Mouse (Mus musculus) left cerebral cortex, postnatal 14 days (tissue): ENCODE measurements around the gene 3110009E18Rik. TPM values are rescaled to one million over a fixed set of nuclear protein-coding genes. Genes with fewer than 3 reads are reported as not detected.
A peak's percentile ranks its signal among the peaks of the same experiment; 100 is the strongest.

ENCODE experiments used
- DNase-seq, 2 experiments: peaks; one replicate each; pipeline ENCODE4 v3.0.0; 2021 to 2022; ENCODE audit warnings: low spot score in 2 of 2, mixed read lengths in 1 of 2
- intact Hi-C: fragments of 180-260 bp; cut with DNase I; formaldehyde crosslinking; loops from one replicate; pipeline ENCODE4 v1.15.1; 2025
- long read RNA-seq, 2 experiments: library from polyadenylated mRNA; stranded (forward); transcript quantifications; one replicate each; pipeline ENCODE4 v2.0.0; 2021
- total RNA-seq, 2 experiments: library from RNA; stranded (reverse); gene quantifications; 2 replicates each; pipeline ENCODE4 v1.2.3; 2021

Gene 3110009E18Rik
- 1 to 10 TPM; 4.8 to 8.8 TPM for total RNA-seq
- long read RNA-seq, experiment 1, partial matches to known transcripts, result 0 of 5 reads
- long read RNA-seq, experiment 1, other reads (novel, unspliced or antisense), result 2 of 5 reads
- long read RNA-seq, experiment 2, result 0 reads

GRCm38 (mm10) chr1:120120969-120121811 lies at the start of gene 3110009E18Rik, which contains the start of gene Dbi:
3110009E18Rik (plus strand) TSS chr1:120121187.
Dbi (minus strand) TSS chr1:120121078.
- intact Hi-C loops, result no loop called here

GRCm38 (mm10) chr1:120072900-120073299 lies 48.1 kb upstream of the 3110009E18Rik start:
- peak in 1 of 2 experiments; percentile 24 for DNase-seq
- intact Hi-C loops, result no loop called here

More at GRCm38 (mm10) chr1:120120969-120121811, at the start of gene 3110009E18Rik, which contains the start of gene Dbi:
- DNase-seq, result peak; percentile 98

GRCm38 (mm10) chr1:120073519-120074306 lies 47.3 kb upstream of the 3110009E18Rik start, which contains the start of gene Tmem37:
Tmem37 (minus strand) TSS chr1:120074074.
- DNase-seq, result peak; percentile 25 to 58

GRCm38 (mm10) chr1:120074307-120074702 lies 46.7 kb upstream of the 3110009E18Rik start:
- intact Hi-C loops, result no loop called here
- DNase-seq, result no peak

More at GRCm38 (mm10) chr1:120073519-120074306, 47.3 kb upstream of the 3110009E18Rik start, which contains the start of gene Tmem37:
- intact Hi-C loops, result no loop called here

- no peak for DNase-seq
- intact Hi-C loops, result no loop called here
Observed at GRCm38 (mm10) chr1:120074931-120075330, 46.1 kb upstream of the 3110009E18Rik start.

- peak; percentile 28 to 43 for DNase-seq
- intact Hi-C loops, result no loop called here
Observed at GRCm38 (mm10) chr1:120075507-120075906, 45.5 kb upstream of the 3110009E18Rik start.

GRCm38 (mm10) chr1:120077746-120078410 lies 43.1 kb upstream of the 3110009E18Rik start:
- intact Hi-C loops, result no loop called here
- DNase-seq, result no peak

GRCm38 (mm10) chr1:120080632-120081031 lies 40.4 kb upstream of the 3110009E18Rik start:
- no peak for DNase-seq
- intact Hi-C loops, result no loop called here

GRCm38 (mm10) chr1:120082957-120083585 lies 37.9 kb upstream of the 3110009E18Rik start:
- intact Hi-C loops, result no loop called here
- no peak for DNase-seq

- intact Hi-C loops, result no loop called here
- DNase-seq, result no peak
Observed at GRCm38 (mm10) chr1:120083921-120084517, 37.0 kb upstream of the 3110009E18Rik start.

- intact Hi-C loops, result no loop called here
- no peak for DNase-seq
Observed at GRCm38 (mm10) chr1:120085696-120086095, 35.3 kb upstream of the 3110009E18Rik start.

- no peak for DNase-seq
- intact Hi-C loops, result no loop called here
Observed at GRCm38 (mm10) chr1:120086644-120087043, 34.3 kb upstream of the 3110009E18Rik start.

GRCm38 (mm10) chr1:120089180-120089579 lies 31.8 kb upstream of the 3110009E18Rik start:
- no peak for DNase-seq
- intact Hi-C loops, result no loop called here

- intact Hi-C loops, result no loop called here
- no peak for DNase-seq
Observed at GRCm38 (mm10) chr1:120090880-120091570, 30.0 kb upstream of the 3110009E18Rik start.

GRCm38 (mm10) chr1:120093482-120094134 lies 27.4 kb upstream of the 3110009E18Rik start:
- intact Hi-C loops, result loop anchor here (2.0 kb wide), 1 partner anchor 61 kb away; no protein-coding TSS in a partner anchor

GRCm38 (mm10) chr1:120094920-120095319 lies 26.1 kb upstream of the 3110009E18Rik start:
- no peak for DNase-seq
- intact Hi-C loops, result no loop called here

More at GRCm38 (mm10) chr1:120093482-120094134, 27.4 kb upstream of the 3110009E18Rik start:
- DNase-seq, result peak; percentile 89 to 92

- intact Hi-C loops, result loop anchor here (2.0 kb wide), 1 partner anchor 48 kb away; no protein-coding TSS in a partner anchor
- DNase-seq, result peak; percentile 62 to 80
Observed at GRCm38 (mm10) chr1:120098327-120098726, 22.7 kb upstream of the 3110009E18Rik start.
